Mouse (Mus musculus) megakaryocyte-erythroid progenitor cell, adult 5-6 weeks (primary cell): ENCODE results near the gene Ankrd36. TPM values are rescaled to one million over a fixed set of nuclear protein-coding genes. Genes with fewer than 3 reads are reported as not detected.
"Not testable (repeated sequence)": the region's sequence is repeated elsewhere in the genome, so short reads cannot be mapped to it uniquely, and the experiment has no call there.

ENCODE experiments used
- ATAC-seq: replicated peaks from 2 replicates; pipeline ENCODE4 v1.8.0; 2016; ENCODE audit warnings: mild to moderate bottlenecking, inconsistent platforms; ENCODE audit not compliant: severe bottlenecking, poor library complexity, low FRiP score, low TSS enrichment
- total RNA-seq, 2 experiments: library from RNA; stranded (forward) in 1 of 2; stranded (reverse) in 1 of 2; fragments of 200-1000, 215-1000 nt in 1 of 2; fragments of >200 nt in 1 of 2; fragmentation: Nextera tagmentation in 1 of 2; gene quantifications; 2 replicates each; pipeline ENCODE4 v1.2.3; 2014 to 2017

Gene Ankrd36
- total RNA-seq (2014; fragmentation: Nextera tagmentation), result not detected in 2 replicates
- 5.1 TPM in 1 of 2 replicates, not detected in the other for total RNA-seq (2017)

GRCm38 (mm10) chr11:5569474-5569873 lies at the start of gene Ankrd36:
Gene Ankrd36, plus strand, starts transcription at chr11:5569684.
- no peak for ATAC-seq

GRCm38 (mm10) chr11:5520412-5521265 lies 48.8 kb upstream of the Ankrd36 start, which contains the start of gene Xbp1:
Gene Xbp1, plus strand, starts transcription at chr11:5520659.
- peak; percentile 91 for ATAC-seq

- peak; percentile 2 for ATAC-seq
These were observed 48.3 kb upstream of the Ankrd36 start for GRCm38 (mm10) chr11:5521266-5521515.

- peak; percentile 74 for ATAC-seq
These were observed 47.8 kb upstream of the Ankrd36 start for GRCm38 (mm10) chr11:5521516-5522291.

GRCm38 (mm10) chr11:5522798-5523415 lies 46.6 kb upstream of the Ankrd36 start:
- ATAC-seq, result no peak

- ATAC-seq, result no peak
These were observed 44.1 kb upstream of the Ankrd36 start for GRCm38 (mm10) chr11:5525418-5525817.

- no peak for ATAC-seq
These were observed 42.7 kb upstream of the Ankrd36 start for GRCm38 (mm10) chr11:5526573-5527439.

- ATAC-seq, result no peak
These were observed 41.5 kb upstream of the Ankrd36 start for GRCm38 (mm10) chr11:5527865-5528523.

GRCm38 (mm10) chr11:5528841-5529240 lies 40.6 kb upstream of the Ankrd36 start:
- no peak for ATAC-seq

GRCm38 (mm10) chr11:5530172-5530571 lies 39.3 kb upstream of the Ankrd36 start:
- ATAC-seq, result no peak

- ATAC-seq, result peak; percentile 36
These were observed 38.8 kb upstream of the Ankrd36 start for GRCm38 (mm10) chr11:5530717-5531116.

- ATAC-seq, result no peak
These were observed 36.4 kb upstream of the Ankrd36 start for GRCm38 (mm10) chr11:5533108-5533507.

GRCm38 (mm10) chr11:5537454-5537853 lies 32.0 kb upstream of the Ankrd36 start:
- ATAC-seq, result not testable (repeated sequence)

- ATAC-seq, result no peak
These were observed 29.2 kb upstream of the Ankrd36 start for GRCm38 (mm10) chr11:5540331-5540730.

- no peak for ATAC-seq
These were observed 28.2 kb upstream of the Ankrd36 start for GRCm38 (mm10) chr11:5541230-5541798.

GRCm38 (mm10) chr11:5541799-5542481 lies 27.5 kb upstream of the Ankrd36 start, which contains the start of gene Ccdc117:
Gene Ccdc117, minus strand, starts transcription at chr11:5542187.
- ATAC-seq, result peak; percentile 98

- no peak for ATAC-seq
These were observed 26.9 kb upstream of the Ankrd36 start for GRCm38 (mm10) chr11:5542482-5543185.
